In the genomic region with DNA sequence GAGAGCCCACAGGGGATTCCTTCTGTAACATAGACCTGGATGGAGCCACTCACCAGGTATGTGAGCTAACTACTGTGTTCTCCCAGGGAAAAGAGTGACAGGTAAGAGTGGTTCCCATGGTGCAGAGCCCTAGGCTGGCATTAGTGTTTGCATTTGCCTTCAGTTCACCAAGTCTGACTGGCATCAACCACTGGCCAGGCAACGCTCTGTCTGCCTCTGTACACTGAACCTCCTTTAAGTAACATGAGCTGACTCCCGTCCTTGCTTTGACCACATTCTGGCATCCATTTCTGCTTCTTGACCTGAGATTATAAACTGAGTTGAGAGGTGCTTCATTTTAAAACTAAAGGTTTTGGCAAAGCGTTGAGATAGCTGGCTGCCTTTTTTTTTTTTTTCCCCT, we compare ENCODE assay signal across 19 mouse cellular contexts. TPM values are rescaled to one million over a fixed set of nuclear protein-coding genes. Genes with fewer than 3 reads are reported as not detected.
DNase-seq lines count a peak whose midpoint lies in the region; ATAC-seq and TF ChIP-seq lines count a peak whose summit lies in the region.
"Had no signal": no experiment of that assay in that cellular context is flagged by ENCODE, and none has a peak within 500 bp of the region (broad histone marks: within the 10 kb centered on the region; RNA-seq: fewer than 3 reads in every experiment).

No protein-coding gene starts in this region.

- no peaks in the 10 kb centered on the region for H3K4me1 ChIP-seq in kidney, postnatal 0 days (replicated peaks; ENCODE audit: insufficient read depth, low read length)
- H3K4me1 ChIP-seq in stomach, embryonic 16.5 days (ENCODE audit: control insufficient read depth, insufficient read depth, low read length) = 0 out of 2 replicates have a peak, but pooled peaks cover 4% of the 10 kb centered on the region
- no peaks in the 10 kb centered on the region; the same call in 1 of the 2 replicates for H3K4me1 ChIP-seq in stomach, postnatal 0 days (replicated peaks; ENCODE audit: control insufficient read depth, insufficient read depth)
- H3K4me1 ChIP-seq: heart, embryonic 10.5 days; lung, embryonic 15.5 days; neural tube, embryonic 13.5 days had no signal

- intact Hi-C loops in left cerebral cortex, adult 2 months (cut with DNase I) = no loop called here

- no peak overlapping the region for H3K27ac ChIP-seq in kidney, postnatal 0 days
- H3K27ac ChIP-seq in stomach, embryonic 16.5 days (ENCODE audit: low read length) = 0 out of 2 replicates have a peak overlapping the region, but pooled peaks have one; percentile 10
- H3K27ac ChIP-seq in stomach, postnatal 0 days (replicated peaks) = no peak overlapping the region
- no peak overlapping the region for H3K27ac ChIP-seq in left cerebral cortex, adult 2 months
- H3K27ac ChIP-seq: forebrain, embryonic 13.5 days; heart, embryonic 10.5 days; hindbrain, embryonic 12.5 days; liver, embryonic 13.5 days; lung, embryonic 15.5 days; neural tube, embryonic 13.5 days had no signal

- H3K9me3 ChIP-seq in kidney, postnatal 0 days (replicated peaks; ENCODE audit: low read length) = no peaks in the 10 kb centered on the region
- H3K9me3 ChIP-seq in stomach, embryonic 16.5 days (replicated peaks; ENCODE audit: control insufficient read depth, low read length) = no peaks in the 10 kb centered on the region
- H3K9me3 ChIP-seq in stomach, postnatal 0 days (ENCODE audit: control insufficient read depth, low read length) = no peaks in the 10 kb centered on the region
- H3K9me3 ChIP-seq: forebrain, embryonic 13.5 days; heart, embryonic 10.5 days; hindbrain, embryonic 12.5 days; kidney, embryonic 15.5 days; liver, embryonic 13.5 days; lung, embryonic 15.5 days; neural tube, embryonic 13.5 days had no signal

- H3K27me3 ChIP-seq in kidney, postnatal 0 days (ENCODE audit: insufficient read depth, low read length) = no peaks in the 10 kb centered on the region
- H3K27me3 ChIP-seq in stomach, embryonic 16.5 days (ENCODE audit: control insufficient read depth, insufficient read depth, low read length) = no peaks in the 10 kb centered on the region
- H3K27me3 ChIP-seq in stomach, postnatal 0 days (ENCODE audit: control insufficient read depth, insufficient read depth, low read length) = no peaks in the 10 kb centered on the region
- H3K27me3 ChIP-seq: forebrain, embryonic 13.5 days; hindbrain, embryonic 12.5 days; kidney, embryonic 15.5 days; liver, embryonic 13.5 days; lung, embryonic 15.5 days; neural tube, embryonic 13.5 days had no signal

- no peak for TF ChIP-seq CTCF in kidney, postnatal 0 days (IDR thresholded peaks at IDR 0.05; ENCODE audit: low read depth)
- no peak for TF ChIP-seq CTCF in stomach, postnatal 0 days (IDR thresholded peaks at IDR 0.05; ENCODE audit: low read depth)
- no peak for TF ChIP-seq CTCF in left cerebral cortex, adult 2 months (IDR thresholded peaks at IDR 0.05)

- no peak overlapping the region for H3K4me3 ChIP-seq in kidney, postnatal 0 days (replicated peaks; ENCODE audit: low read depth, low read length)
- H3K4me3 ChIP-seq in stomach, embryonic 16.5 days (replicated peaks; ENCODE audit: low read length) = no peak overlapping the region
- no peak overlapping the region for H3K4me3 ChIP-seq in stomach, postnatal 0 days (ENCODE audit: low read depth, low read length)
- H3K4me3 ChIP-seq in left cerebral cortex, adult 2 months = no peak overlapping the region
- H3K4me3 ChIP-seq: forebrain, embryonic 13.5 days; heart, embryonic 10.5 days; hindbrain, embryonic 12.5 days; kidney, embryonic 15.5 days; liver, embryonic 13.5 days; lung, embryonic 15.5 days; myocyte; neural tube, embryonic 13.5 days had no signal

- DNase-seq in kidney, postnatal 0 days (ENCODE audit: low spot score) = peak; percentile 34
- no peak for DNase-seq in kidney, adult 18-20 months
- no peak for DNase-seq in stomach, postnatal 0 days (ENCODE audit: low spot score)
- peak; percentile 66 for DNase-seq in fibroblast of lung, adult 2 months (ENCODE audit: low read depth)
- DNase-seq in left cerebral cortex, adult 2 months (ENCODE audit: extremely low spot score in 1 of 2, low spot score in 2 of 2) = no peak
- no peak for DNase-seq in urinary bladder, postnatal 10 days (ENCODE audit: low spot score)
- DNase-seq: liver, embryonic 13.5 days; midbrain, embryonic 14.5 days; retina, postnatal 1 day; right cerebral cortex, postnatal 25 days; thymus, postnatal 25 days had no signal

- no peak overlapping the region for H3K4me2 ChIP-seq in kidney, postnatal 0 days (ENCODE audit: low read length)
- no peak overlapping the region for H3K4me2 ChIP-seq in stomach, embryonic 16.5 days (ENCODE audit: low read depth, low read length)
- no peak overlapping the region for H3K4me2 ChIP-seq in stomach, postnatal 0 days (replicated peaks; ENCODE audit: low read depth)
- H3K4me2 ChIP-seq: forebrain, embryonic 13.5 days; hindbrain, embryonic 12.5 days; kidney, embryonic 15.5 days; liver, embryonic 13.5 days; lung, embryonic 15.5 days; neural tube, embryonic 13.5 days had no signal

- no peaks in the 10 kb centered on the region for H3K36me3 ChIP-seq in kidney, postnatal 0 days (ENCODE audit: insufficient read depth, low read length)
- H3K36me3 ChIP-seq in stomach, embryonic 16.5 days (ENCODE audit: control insufficient read depth, insufficient read depth, low read length) = no peaks in the 10 kb centered on the region
- no peaks in the 10 kb centered on the region for H3K36me3 ChIP-seq in stomach, postnatal 0 days (ENCODE audit: control insufficient read depth, insufficient read depth, low read length)
- H3K36me3 ChIP-seq: heart, embryonic 10.5 days; hindbrain, embryonic 12.5 days; kidney, embryonic 15.5 days; liver, embryonic 13.5 days; lung, embryonic 15.5 days had no signal

- 47% methylated on average over 3 of the region's 3 CpGs for WGBS in kidney, postnatal 0 days
- 59% methylated on average over 3 of the region's 3 CpGs for WGBS in stomach, embryonic 16.5 days
- 55% methylated on average over 3 of the region's 3 CpGs for WGBS in stomach, postnatal 0 days

- H3K9ac ChIP-seq in kidney, postnatal 0 days (ENCODE audit: low read depth, low read length) = no peak overlapping the region
- no peak overlapping the region for H3K9ac ChIP-seq in stomach, embryonic 16.5 days (ENCODE audit: low read length)
- H3K9ac ChIP-seq in stomach, postnatal 0 days (ENCODE audit: low read length) = no peak overlapping the region
- H3K9ac ChIP-seq: forebrain, embryonic 13.5 days; hindbrain, embryonic 12.5 days; kidney, embryonic 15.5 days; liver, embryonic 13.5 days; lung, embryonic 15.5 days; neural tube, embryonic 13.5 days had no signal

- no peak for TF ChIP-seq EP300 in stomach, postnatal 0 days (optimal IDR thresholded peaks at IDR 0.05)

- ATAC-seq in kidney, postnatal 0 days (replicated peaks; ENCODE audit: low FRiP score, low read depth) = no peak
- no peak for ATAC-seq in stomach, embryonic 16.5 days (ENCODE audit: insufficient read depth, low FRiP score)
- no peak for ATAC-seq in stomach, postnatal 0 days (ENCODE audit: low FRiP score, low TSS enrichment)
- ATAC-seq: forebrain, embryonic 13.5 days had no signal

RNA-seq across cellular contexts. Expression of a gene that starts 56.3 kb away (rescaled TPM):
- polyA plus RNA-seq in kidney, postnatal 0 days (2015; fragmentation: Nextera tagmentation; extraction: Ambion mirVana) = 20.0 and 20.1 TPM in 2 replicates
- 16.5 and 17.7 TPM in 2 replicates for polyA plus RNA-seq in stomach, embryonic 16.5 days (2015; fragmentation: Nextera tagmentation; extraction: Ambion mirVana)
- 17.7 and 20.7 TPM in 2 replicates for polyA plus RNA-seq in stomach, postnatal 0 days (2015; fragmentation: Nextera tagmentation; extraction: Ambion mirVana)
- 10 to 100 TPM; 34.1 to 37.6 TPM for total RNA-seq in left cerebral cortex, adult 2 months (2021)

Comparison
In these comparisons a context has a peak if more than half of its experiments do, and no peak if none do; other contexts are left out.
1. DNase-seq: peak in kidney, postnatal 0 days (single experiment) and fibroblast of lung, adult 2 months (single experiment); none in kidney, adult 18-20 months (single experiment), stomach, postnatal 0 days (single experiment), left cerebral cortex, adult 2 months (0 of 2) and urinary bladder, postnatal 10 days (single experiment).